Mouse (Mus musculus) left cerebral cortex, adult 2 months (tissue): Measurements from ENCODE around the gene Megf8. TPM values are rescaled to one million over a fixed set of nuclear protein-coding genes. Genes with fewer than 3 reads are reported as not detected.

ENCODE experiments used
- DNase-seq, 2 experiments: peaks; one replicate each; pipeline ENCODE4 v3.0.0; 2021 to 2022; ENCODE audit warnings: low spot score in 2 of 2, mixed read lengths in 1 of 2; ENCODE audit errors: extremely low spot score in 1 of 2
- H3K27ac ChIP-seq: fragments of 200-600 bp; 2 replicates; pipeline ENCODE4 v1.8.1; 2022
- H3K4me3 ChIP-seq: fragments of 200-600 bp; 2 replicates; pipeline ENCODE4 v1.8.1; 2022
- CTCF ChIP-seq: fragments of 200-600 bp; IDR thresholded peaks from 2 replicates; pipeline ENCODE4 v1.8.1; 2022; ENCODE audit warnings: antibody characterized with exemption, mild to moderate bottlenecking, moderate library complexity
- intact Hi-C: fragments of 180-260 bp; cut with DNase I; formaldehyde crosslinking; loops from one replicate; pipeline ENCODE4 v1.15.1; 2025
- total RNA-seq, 2 experiments: library from RNA; stranded (reverse); gene quantifications; 2 replicates each; pipeline ENCODE4 v1.2.3; 2021

Megf8 gene
- total RNA-seq, 2 experiments from 2014 or later, result 110 to 115 TPM

- TF ChIP-seq CTCF, result no peak
- DNase-seq, result no peak
- Histone ChIP-seq H3K4me3 (no peak overlapping the region), H3K27ac (no peak overlapping the region)
- intact Hi-C loops, result no loop called here
Observed at GRCm38 (mm10) chr7:25382541-25382940, 65.6 kb downstream of the Megf8 start.

GRCm38 (mm10) chr7:25383385-25383784 is 66.4 kb downstream of the Megf8 start:
- no peak for DNase-seq
- intact Hi-C loops, result no loop called here
- Histone ChIP-seq H3K4me3 (no peak overlapping the region), H3K27ac (no peak overlapping the region)
- TF ChIP-seq CTCF, result no peak

GRCm38 (mm10) chr7:25383891-25384290 is 66.9 kb downstream of the Megf8 start:
- no peak for DNase-seq
- intact Hi-C loops, result no loop called here
- H3K27ac ChIP-seq, result no peak overlapping the region

GRCm38 (mm10) chr7:25384318-25384717 is 67.4 kb downstream of the Megf8 start:
- no peak overlapping the region for H3K4me3 ChIP-seq
- no peak for TF ChIP-seq CTCF
- no peak overlapping the region for H3K27ac ChIP-seq
- no peak for DNase-seq
- intact Hi-C loops, result no loop called here

More at GRCm38 (mm10) chr7:25383891-25384290, 66.9 kb downstream of the Megf8 start:
- TF ChIP-seq CTCF, result no peak
- no peak overlapping the region for H3K4me3 ChIP-seq

GRCm38 (mm10) chr7:25384818-25385217 is 67.9 kb downstream of the Megf8 start:
- H3K27ac ChIP-seq, result no peak overlapping the region
- intact Hi-C loops, result no loop called here
- TF ChIP-seq CTCF, result no peak
- DNase-seq, result no peak
- H3K4me3 ChIP-seq, result no peak overlapping the region

- DNase-seq, result no peak
- Histone ChIP-seq H3K27ac (no peak overlapping the region; the same call in 1 of the 2 replicates), H3K4me3 (no peak overlapping the region)
- TF ChIP-seq CTCF, result no peak
- intact Hi-C loops, result no loop called here
Observed at GRCm38 (mm10) chr7:25385259-25385658, 68.3 kb downstream of the Megf8 start.

- Histone ChIP-seq H3K4me3 (no peak overlapping the region), H3K27ac (peak overlapping the region; percentile 73)
- TF ChIP-seq CTCF, result no peak
- DNase-seq, result no peak
- intact Hi-C loops, result no loop called here
Observed at GRCm38 (mm10) chr7:25385850-25386555, 69.0 kb downstream of the Megf8 start.

GRCm38 (mm10) chr7:25387811-25388440 is 71.0 kb downstream of the Megf8 start:
- H3K4me3 ChIP-seq, result peak overlapping the region; percentile 4; the same call in 1 of the 2 replicates
- no peak for TF ChIP-seq CTCF
- peak overlapping the region; percentile 32; the same call in 1 of the 2 replicates for H3K27ac ChIP-seq
- no peak for DNase-seq
- intact Hi-C loops, result no loop called here

GRCm38 (mm10) chr7:25388916-25389315 is 72.0 kb downstream of the Megf8 start:
- intact Hi-C loops, result no loop called here
- no peak overlapping the region for H3K4me3 ChIP-seq
- H3K27ac ChIP-seq, result peak overlapping the region; percentile 54
- no peak for DNase-seq
- TF ChIP-seq CTCF, result no peak

GRCm38 (mm10) chr7:25390054-25390770 is 73.2 kb downstream of the Megf8 start:
- Histone ChIP-seq H3K27ac (peak overlapping the region; percentile 54; the same call in 1 of the 2 replicates), H3K4me3 (no peak overlapping the region)
- TF ChIP-seq CTCF, result no peak
- intact Hi-C loops, result no loop called here
- DNase-seq, result no peak

- intact Hi-C loops, result no loop called here
- no peak overlapping the region for H3K4me3 ChIP-seq
- H3K27ac ChIP-seq, result peak overlapping the region; percentile 45; the same call in 1 of the 2 replicates
- TF ChIP-seq CTCF, result no peak
- no peak for DNase-seq
Observed at GRCm38 (mm10) chr7:25390986-25391385, 74.0 kb downstream of the Megf8 start.

GRCm38 (mm10) chr7:25391856-25392453 is 75.0 kb downstream of the Megf8 start:
- no peak for DNase-seq
- intact Hi-C loops, result no loop called here
- no peak overlapping the region for H3K27ac ChIP-seq
- no peak overlapping the region for H3K4me3 ChIP-seq
- TF ChIP-seq CTCF, result no peak
